Mouse (Mus musculus) intestine, embryonic 16.5 days (tissue): Measurements from ENCODE around the gene Cox5a. TPM values are rescaled to one million over a fixed set of nuclear protein-coding genes. Genes with fewer than 3 reads are reported as not detected.

ENCODE experiments used
- ATAC-seq: fragments of 200-750 bp; cut with Nextera tagmentation; 2 replicates; pipeline ENCODE4 v1.8.0; 2017; ENCODE audit warnings: moderate TSS enrichment, moderate library complexity
- H3K27ac ChIP-seq: fragments of 300-500 bp; sonication (generic); 2 replicates; pipeline ENCODE4 v1.5.1; 2014; ENCODE audit warnings: mild to moderate bottlenecking, low read length
- H3K27me3 ChIP-seq: fragments of 300-500 bp; sonication (generic); replicated peaks from 2 replicates; pipeline ENCODE4 v1.6.1; 2014; ENCODE audit warnings: low read length, control low read depth, mixed read lengths; ENCODE audit not compliant: control insufficient read depth, insufficient read depth
- H3K36me3 ChIP-seq: fragments of 300-500 bp; sonication (generic); 2 replicates; pipeline ENCODE4 v1.6.1; 2014; ENCODE audit warnings: low read length, control low read depth; ENCODE audit not compliant: control insufficient read depth, insufficient read depth
- H3K4me1 ChIP-seq: fragments of 300-500 bp; sonication (generic); 2 replicates; pipeline ENCODE4 v1.6.1; 2014; ENCODE audit warnings: low read length, control low read depth, mixed read lengths; ENCODE audit not compliant: control insufficient read depth, insufficient read depth
- H3K4me2 ChIP-seq: fragments of 300-500 bp; sonication (generic); 2 replicates; pipeline ENCODE4 v1.6.1; 2014; ENCODE audit warnings: low read depth, low read length, control low read depth
- H3K4me3 ChIP-seq: fragments of 300-500 bp; sonication (generic); 2 replicates; pipeline ENCODE4 v1.5.1; 2014; ENCODE audit warnings: mild to moderate bottlenecking, low read length
- H3K9ac ChIP-seq: fragments of 300-500 bp; sonication (generic); 2 replicates; pipeline ENCODE4 v1.6.1; 2014; ENCODE audit warnings: low read depth, low read length
- H3K9me3 ChIP-seq: fragments of 300-500 bp; sonication (generic); 2 replicates; pipeline ENCODE4 v1.6.1; 2016; ENCODE audit warnings: low read length, control low read depth; ENCODE audit not compliant: control insufficient read depth
- WGBS: fragments of 180-500 bp; shearing (Covaris S2); extraction: QIAGEN DNeasy Blood & Tissue Kit; methylation state at CpG from one replicate; pipeline ENCODE4 v1.1.7; 2014; 5-methylcytosine and 5-hydroxymethylcytosine counted together
- polyA plus RNA-seq: library from polyadenylated mRNA; unstranded; fragments of >200 nt; fragmentation: Nextera tagmentation; extraction: Ambion mirVana; gene quantifications from 2 replicates; pipeline ENCODE4 v1.2.1, GENCODE M21; 2015

Cox5a gene
- polyA plus RNA-seq, 1 experiment from 2014 or later, result 987 TPM

GRCm38 (mm10) chr9:57553119-57553518 is 32.0 kb downstream of the Cox5a start:
- Histone ChIP-seq H3K27ac (0 out of 2 replicates have a peak overlapping the region, but pooled peaks have one; percentile 55), H3K27me3 (no peaks in the 10 kb centered on the region), H3K9ac (peak overlapping the region; percentile 75; the same call in 1 of the 2 replicates), H3K4me3 (no peak overlapping the region), H3K4me2 (0 out of 2 replicates have a peak overlapping the region, but pooled peaks have one; percentile 85), H3K36me3 (0 out of 2 replicates have a peak, but pooled peaks cover 3% of the 10 kb centered on the region), H3K9me3 (no peaks in the 10 kb centered on the region), H3K4me1 (peaks cover 28% of the 10 kb centered on the region)
- ATAC-seq, result no peak
- WGBS, result 70% methylated on average over 11 of the region's 11 CpGs

DNA sequence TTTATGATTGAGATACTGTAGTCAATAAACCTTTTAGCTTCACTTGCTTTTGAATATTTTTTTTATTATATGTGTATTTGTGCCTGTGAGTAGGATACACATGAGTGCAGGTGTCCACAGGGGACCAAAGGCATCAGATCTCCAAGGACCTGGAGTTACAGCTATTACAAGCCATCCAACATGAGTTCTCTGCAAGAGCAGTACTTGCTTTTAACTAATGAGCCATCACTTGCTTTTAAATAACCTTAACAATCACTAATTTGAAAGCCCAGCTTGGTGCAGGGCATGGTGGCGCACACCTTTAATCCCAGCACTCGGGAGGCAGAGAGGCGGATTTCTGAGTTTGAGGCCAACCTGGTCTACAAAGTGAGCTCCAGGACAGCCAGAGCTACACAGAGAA is 33.7 kb downstream of the Cox5a start:
- H3K4me2 ChIP-seq, result no peak overlapping the region
- H3K9ac ChIP-seq, result no peak overlapping the region
- WGBS, result 68% methylated on average over 3 of the region's 3 CpGs
- no peaks in the 10 kb centered on the region for H3K9me3 ChIP-seq
- ATAC-seq, result no peak
- H3K36me3 ChIP-seq, result no peaks in the 10 kb centered on the region
- H3K4me1 ChIP-seq, result peaks cover 17% of the 10 kb centered on the region
- no peak overlapping the region for H3K27ac ChIP-seq
- H3K4me3 ChIP-seq, result no peak overlapping the region
- no peaks in the 10 kb centered on the region for H3K27me3 ChIP-seq

DNA sequence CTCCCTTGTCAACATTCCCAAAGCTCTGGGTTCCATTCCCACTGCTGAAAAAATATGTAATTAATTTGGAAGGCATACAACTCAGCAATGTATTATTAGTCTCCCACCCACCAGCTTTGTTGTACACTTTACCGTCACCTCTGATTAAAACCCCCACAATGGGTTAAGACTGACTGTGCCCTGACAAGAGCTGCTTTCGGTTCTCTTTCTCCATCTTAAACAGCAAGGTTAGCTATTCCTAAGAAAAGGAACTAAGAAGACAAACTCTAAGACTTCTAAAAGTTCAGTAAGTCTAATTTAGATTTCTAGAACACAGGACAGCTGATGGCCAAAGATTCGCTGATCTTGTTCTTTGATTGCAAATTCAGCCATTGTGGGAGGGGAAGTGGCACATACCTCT is 36.1 kb downstream of the Cox5a start:
- ATAC-seq, result no peak
- H3K27me3 ChIP-seq, result no peaks in the 10 kb centered on the region
- H3K9me3 ChIP-seq, result no peaks in the 10 kb centered on the region
- H3K4me1 ChIP-seq, result peaks cover 15% of the 10 kb centered on the region
- whole genome bisulfite sequencing, result 80% methylated on average over 3 of the region's 3 CpGs
- no peak overlapping the region for H3K4me3 ChIP-seq
- H3K9ac ChIP-seq, result no peak overlapping the region
- H3K4me2 ChIP-seq, result no peak overlapping the region
- no peak overlapping the region for H3K27ac ChIP-seq
- H3K36me3 ChIP-seq, result no peaks in the 10 kb centered on the region

- Histone ChIP-seq H3K9me3 (no peaks in the 10 kb centered on the region), H3K4me3 (no peak overlapping the region), H3K27me3 (no peaks in the 10 kb centered on the region), H3K27ac (no peak overlapping the region), H3K4me2 (no peak overlapping the region), H3K4me1 (peaks cover 25% of the 10 kb centered on the region), H3K36me3 (no peaks in the 10 kb centered on the region), H3K9ac (no peak overlapping the region)
- ATAC-seq, result no peak
- 84% methylated on average over 4 of the region's 4 CpGs for WGBS
Observed at GRCm38 (mm10) chr9:57558625-57559024, 37.6 kb downstream of the Cox5a start.

DNA sequence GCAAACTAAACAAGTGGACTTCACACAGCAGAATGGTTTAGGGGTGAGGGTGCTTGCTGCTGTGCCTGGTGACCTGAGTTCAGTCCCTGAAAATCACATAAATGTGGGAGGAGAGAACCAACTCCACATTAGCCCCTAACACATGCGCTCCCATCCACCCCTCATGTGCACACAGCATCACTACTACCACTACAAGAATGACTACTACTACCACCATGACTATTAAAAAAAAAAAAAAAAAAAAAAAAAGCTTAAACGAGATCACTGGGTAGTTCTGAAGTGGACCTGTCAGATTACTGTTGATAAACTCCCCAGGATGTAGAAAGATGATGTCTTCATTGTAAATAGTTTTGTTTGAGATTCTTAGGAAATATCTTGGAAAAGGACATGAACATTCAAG is 38.5 kb downstream of the Cox5a start:
- Histone ChIP-seq H3K36me3 (no peaks in the 10 kb centered on the region), H3K4me3 (no peak overlapping the region), H3K4me1 (peaks cover 27% of the 10 kb centered on the region), H3K27ac (no peak overlapping the region), H3K4me2 (no peak overlapping the region), H3K27me3 (no peaks in the 10 kb centered on the region), H3K9me3 (no peaks in the 10 kb centered on the region), H3K9ac (no peak overlapping the region)
- ATAC-seq, result no peak
- WGBS, result 70% methylated on average over 2 of the region's 2 CpGs

GRCm38 (mm10) chr9:57560263-57560662 is 39.2 kb downstream of the Cox5a start:
- Histone ChIP-seq H3K27me3 (no peaks in the 10 kb centered on the region), H3K36me3 (no peaks in the 10 kb centered on the region), H3K4me2 (peak overlapping the region; percentile 53), H3K9ac (peak overlapping the region; percentile 66), H3K4me1 (peaks cover 30% of the 10 kb centered on the region), H3K27ac (no peak overlapping the region), H3K9me3 (no peaks in the 10 kb centered on the region), H3K4me3 (peak overlapping the region; percentile 55)
- 22% methylated on average over 7 of the region's 7 CpGs for WGBS
- ATAC-seq, result no peak

DNA sequence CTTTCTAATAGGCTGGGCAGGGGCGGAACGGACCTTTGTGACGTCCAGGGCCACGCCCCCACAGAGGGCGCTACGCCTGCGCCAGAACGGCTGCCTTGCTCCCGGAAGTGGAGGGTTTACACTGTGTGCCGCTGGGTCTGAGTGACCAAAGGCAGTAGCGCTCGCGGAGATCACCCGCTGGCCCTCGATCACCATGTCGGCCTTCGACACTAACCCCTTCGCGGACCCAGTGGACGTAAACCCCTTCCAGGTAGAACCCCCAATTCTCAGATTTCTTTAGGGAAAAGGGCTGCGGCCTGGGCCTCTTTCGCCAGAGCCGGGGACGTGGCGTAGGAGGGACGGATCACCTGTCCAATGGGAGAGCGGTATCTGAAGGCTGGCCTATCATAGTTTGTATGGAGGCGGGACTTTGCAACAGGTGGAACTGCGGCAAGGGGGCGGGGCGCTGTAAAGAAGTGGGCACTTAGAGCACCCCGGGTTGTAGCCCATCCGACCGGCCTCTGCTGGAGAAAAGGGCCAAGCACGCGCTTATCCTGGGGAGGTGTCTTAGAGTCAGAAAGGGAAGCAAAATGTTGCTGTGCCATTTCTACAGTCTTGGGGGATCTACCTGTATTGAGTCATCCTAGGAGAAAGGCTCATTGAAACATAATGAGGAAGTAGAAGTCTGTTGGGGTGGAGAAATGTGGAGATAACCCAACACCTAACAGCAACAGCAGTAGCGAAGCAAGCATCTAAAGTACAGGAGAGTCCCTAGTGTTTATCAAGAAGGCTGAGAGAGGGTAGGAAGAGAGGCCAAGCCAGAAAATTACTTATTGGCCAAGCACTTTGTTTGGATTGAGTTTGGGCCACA is 40.0 kb downstream of the Cox5a start, which contains the start of gene Scamp2:
Gene Scamp2 (plus strand): TSS at position 83 of the 850 bp plus-strand sequence.
- peak; percentile 99 for ATAC-seq

DNA sequence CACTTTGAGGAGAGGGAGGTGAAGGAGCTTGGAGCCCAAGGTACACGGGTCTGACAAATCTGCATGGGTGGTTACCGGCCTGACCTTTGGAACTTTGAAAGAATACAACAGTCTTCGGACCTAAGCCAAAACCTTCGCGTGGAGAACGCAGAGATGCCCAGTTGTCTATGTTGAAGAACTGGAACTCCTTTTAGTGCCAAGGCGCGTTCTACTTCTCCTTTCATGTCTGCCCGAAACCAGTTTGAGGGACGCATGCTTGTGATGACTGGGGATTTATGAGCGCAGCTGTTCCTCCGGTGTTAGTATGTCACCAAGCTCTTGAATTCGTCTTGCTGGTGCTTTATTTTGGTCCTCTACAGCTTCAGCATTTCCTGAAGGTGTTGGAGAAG is 40.6 kb downstream of the Cox5a start:
- peak overlapping the region; percentile 21 for H3K9ac ChIP-seq
- WGBS, result 68% methylated on average over 13 of the region's 13 CpGs

More for the DNA sequence above, 40.0 kb downstream of the Cox5a start, which contains the start of gene Scamp2:
- H3K9me3 ChIP-seq, result no peaks in the 10 kb centered on the region
- under 1% methylated on average over 37 of the region's 37 CpGs for WGBS
- H3K27ac ChIP-seq, result peak within 1 kb of the TSS; percentile 40
- no peaks in the 10 kb centered on the region for H3K27me3 ChIP-seq
- peak within 1 kb of the TSS; percentile 66 for H3K9ac ChIP-seq
- peaks cover 39% of the 10 kb centered on the region for H3K4me1 ChIP-seq
- H3K4me3 ChIP-seq, result peak within 1 kb of the TSS; percentile 55
- no peaks in the 10 kb centered on the region for H3K36me3 ChIP-seq
- H3K4me2 ChIP-seq, result peak within 1 kb of the TSS; percentile 64

GRCm38 (mm10) chr9:57562896-57563372 is 41.9 kb downstream of the Cox5a start:
- Histone ChIP-seq H3K9me3 (no peaks in the 10 kb centered on the region), H3K27me3 (no peaks in the 10 kb centered on the region), H3K36me3 (0 out of 2 replicates have a peak, but pooled peaks cover 2% of the 10 kb centered on the region), H3K27ac (peak overlapping the region; percentile 82), H3K9ac (peak overlapping the region; percentile 44; the same call in 1 of the 2 replicates), H3K4me2 (peak overlapping the region; percentile 64), H3K4me3 (peak overlapping the region; percentile 16; the same call in 1 of the 2 replicates), H3K4me1 (peaks cover 50% of the 10 kb centered on the region)
- peak; percentile 58 for ATAC-seq
- 28% methylated on average over 4 of the region's 4 CpGs for WGBS

More for the DNA sequence above, 40.6 kb downstream of the Cox5a start:
- H3K4me2 ChIP-seq, result peak overlapping the region; percentile 64
- peak overlapping the region; percentile 55 for H3K4me3 ChIP-seq
- H3K4me1 ChIP-seq, result peaks cover 44% of the 10 kb centered on the region
- H3K9me3 ChIP-seq, result no peaks in the 10 kb centered on the region
- H3K27me3 ChIP-seq, result no peaks in the 10 kb centered on the region
- no peak for ATAC-seq
- no peaks in the 10 kb centered on the region for H3K36me3 ChIP-seq
- peak overlapping the region; percentile 40 for H3K27ac ChIP-seq
